Comparison of ENCODE assay signal across 11 mouse cellular contexts in the genomic region with DNA sequence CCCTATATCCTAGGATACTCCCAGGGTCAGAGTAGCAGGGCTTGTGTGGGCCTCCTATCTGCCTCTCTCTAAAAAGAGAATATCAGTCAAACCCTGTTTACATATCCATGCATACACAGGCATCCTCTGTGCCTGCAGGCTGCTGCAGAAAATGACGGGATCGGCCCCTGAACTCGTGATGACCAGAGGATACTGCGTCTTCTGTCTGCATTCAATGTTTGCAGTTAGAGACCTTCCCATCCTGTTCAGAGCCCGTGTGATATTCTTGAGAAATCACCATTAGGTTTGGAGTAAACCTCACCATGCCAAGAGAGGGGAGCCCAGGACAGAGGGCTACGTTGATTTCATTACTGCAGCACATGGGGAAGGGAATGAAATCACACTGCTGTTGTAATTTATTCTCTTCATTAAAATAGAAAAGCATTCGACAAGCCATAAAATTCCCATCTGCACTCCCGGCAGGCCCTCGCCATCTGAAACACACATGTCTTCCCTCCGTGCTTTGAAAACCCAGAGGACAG.
A peak's percentile ranks its signal among the peaks of the same experiment; 100 is the strongest.
DNase-seq lines count a peak whose midpoint lies in the region; ATAC-seq lines count a peak whose summit lies in the region.
"Had no signal": no experiment of that assay in that cellular context is flagged by ENCODE, and none has a peak within 500 bp of the region (broad histone marks: within the 10 kb centered on the region; RNA-seq: fewer than 3 reads in every experiment).

No protein-coding gene starts in this region.

- 69% methylated on average over 10 of the region's 10 CpGs for WGBS in hindbrain, embryonic 10.5 days
- WGBS in limb, embryonic 15.5 days, result 32% methylated on average over 10 of the region's 10 CpGs

- H3K27me3 ChIP-seq in hindbrain, embryonic 10.5 days (ENCODE audit: insufficient read depth, poor library complexity, severe bottlenecking), result no peaks in the 10 kb centered on the region
- H3K27me3 ChIP-seq in limb, embryonic 15.5 days, result no peaks in the 10 kb centered on the region
- H3K27me3 ChIP-seq: lung, embryonic 15.5 days had no signal

- peaks cover 18% of the 10 kb centered on the region for H3K4me1 ChIP-seq in hindbrain, embryonic 10.5 days (replicated peaks)
- H3K4me1 ChIP-seq in limb, embryonic 15.5 days, result 0 out of 2 replicates have a peak, but pooled peaks cover 10% of the 10 kb centered on the region
- H3K4me1 ChIP-seq: heart, embryonic 10.5 days; lung, embryonic 15.5 days had no signal

- intact Hi-C loops in heart, postnatal 25 days (cut with DNase I), result loop anchor here (10.0 kb wide), 1 partner anchor 114 kb away; no protein-coding TSS in a partner anchor

- no peak overlapping the region for H3K4me3 ChIP-seq in hindbrain, embryonic 10.5 days
- no peak overlapping the region for H3K4me3 ChIP-seq in limb, embryonic 15.5 days
- H3K4me3 ChIP-seq: heart, embryonic 10.5 days; lung, embryonic 15.5 days had no signal

- no peaks in the 10 kb centered on the region for H3K36me3 ChIP-seq in hindbrain, embryonic 10.5 days
- no peaks in the 10 kb centered on the region for H3K36me3 ChIP-seq in limb, embryonic 15.5 days
- H3K36me3 ChIP-seq: heart, embryonic 10.5 days; lung, embryonic 15.5 days had no signal

- H3K9me3 ChIP-seq in hindbrain, embryonic 10.5 days, result no peaks in the 10 kb centered on the region
- H3K9me3 ChIP-seq in limb, embryonic 15.5 days, result no peaks in the 10 kb centered on the region
- H3K9me3 ChIP-seq: heart, embryonic 10.5 days; lung, embryonic 15.5 days had no signal

- H3K27ac ChIP-seq in hindbrain, embryonic 10.5 days, result peak overlapping the region; percentile 71; the same call in 1 of the 2 replicates
- H3K27ac ChIP-seq in limb, embryonic 15.5 days, result 0 out of 2 replicates have a peak overlapping the region, but pooled peaks have one; percentile 22
- H3K27ac ChIP-seq: heart, embryonic 10.5 days; kidney, postnatal 0 days; lung, embryonic 15.5 days had no signal

- DNase-seq in cerebellum, adult 11-12 months, result peak; percentile 51
- DNase-seq in cerebellum, postnatal 4 days (ENCODE audit: low spot score in 2 of 2), result no peak
- peak; percentile 72 for DNase-seq in brain, adult 2 months (ENCODE audit: low read depth, low spot score)
- DNase-seq in hindbrain, embryonic 10.5 days (ENCODE audit: low spot score), result no peak
- DNase-seq in thymus, postnatal 14 days, result no peak
- no peak for DNase-seq in heart, postnatal 25 days (ENCODE audit: low spot score)
- DNase-seq in liver, result no peak

- H3K9ac ChIP-seq in limb, embryonic 15.5 days, result no peak overlapping the region
- H3K9ac ChIP-seq: lung, embryonic 15.5 days had no signal

- no peak for ATAC-seq in limb, embryonic 15.5 days (ENCODE audit: insufficient number of reproducible peaks, low FRiP score, low TSS enrichment, low read depth)

- no peak overlapping the region for H3K4me2 ChIP-seq in limb, embryonic 15.5 days
- H3K4me2 ChIP-seq: lung, embryonic 15.5 days had no signal

Comparison
In these comparisons a context has a peak if more than half of its experiments do, and no peak if none do; other contexts are left out.
1. DNase-seq: peak in cerebellum, adult 11-12 months (single experiment) and brain, adult 2 months (single experiment); none in cerebellum, postnatal 4 days (0 of 2), hindbrain, embryonic 10.5 days (single experiment), thymus, postnatal 14 days (single experiment), heart, postnatal 25 days (single experiment) and liver (single experiment).